Mouse (Mus musculus) olfactory bulb, adult 2 months (tissue): ENCODE data around the gene Hivep3. TPM values are rescaled to one million over a fixed set of nuclear protein-coding genes. Genes with fewer than 3 reads are reported as not detected.

Experiments
- H3K27ac ChIP-seq: fragments of 200-500 bp; 2 replicates; pipeline ENCODE4 v1.5.1; 2012; ENCODE audit warnings: low read depth, low read length; ENCODE audit not compliant: insufficient read depth
- H3K4me1 ChIP-seq: fragments of 200-500 bp; 2 replicates; pipeline ENCODE4 v1.6.1; 2012; ENCODE audit warnings: low read length; ENCODE audit not compliant: control insufficient read depth, insufficient read depth
- H3K4me3 ChIP-seq: fragments of 200-500 bp; 2 replicates; pipeline ENCODE4 v1.5.1; 2012; ENCODE audit warnings: mild to moderate bottlenecking, low read depth, low read length, moderate library complexity; ENCODE audit not compliant: insufficient read depth
- CTCF ChIP-seq: fragments of 200-500 bp; IDR thresholded peaks from 2 replicates; pipeline ENCODE4 v1.5.1; 2012; ENCODE audit warnings: low read depth, mild to moderate bottlenecking, low read length, moderate library complexity; ENCODE audit not compliant: insufficient read depth
- POLR2A ChIP-seq: fragments of 200-500 bp; IDR thresholded peaks from 2 replicates; pipeline ENCODE4 v1.6.1; 2012; ENCODE audit warnings: mild to moderate bottlenecking, low read depth, low read length, moderate library complexity; ENCODE audit not compliant: insufficient read depth
- WGBS: fragments of 180-500 bp; shearing (Covaris S2); methylation state at CpG from one replicate; pipeline ENCODE4 v1.1.7; 2018; 5-methylcytosine and 5-hydroxymethylcytosine counted together
- polyA plus RNA-seq: library from polyadenylated mRNA; stranded (reverse); fragments of >200 nt; gene quantifications from 2 replicates; pipeline ENCODE4 v1.2.4, GENCODE M21; 2012; ENCODE audit warnings: low replicate concordance; ENCODE audit not compliant: missing spikeins, insufficient read depth, insufficient read length

The Hivep3 gene
- polyA plus RNA-seq, 1 experiment = 55.7 TPM

GRCm38 (mm10) chr4:119871441-119871840 lies 137.9 kb downstream of the Hivep3 start:
- H3K27ac ChIP-seq = no peak overlapping the region
- 95% methylated on average over 2 of the region's 2 CpGs for WGBS
- H3K4me1 ChIP-seq = peaks cover 28% of the 10 kb centered on the region
- no peak for TF ChIP-seq CTCF
- TF ChIP-seq POLR2A = no peak
- no peak overlapping the region for H3K4me3 ChIP-seq

- H3K4me1 ChIP-seq = peaks cover 26% of the 10 kb centered on the region
- WGBS = 94% methylated on average over 10 of the region's 10 CpGs
- H3K27ac ChIP-seq = no peak overlapping the region
- no peak for TF ChIP-seq POLR2A
- TF ChIP-seq CTCF = no peak
- H3K4me3 ChIP-seq = no peak overlapping the region
Measured at GRCm38 (mm10) chr4:119871861-119872582, 138.4 kb downstream of the Hivep3 start.

GRCm38 (mm10) chr4:119873935-119874334 lies 140.4 kb downstream of the Hivep3 start:
- peaks cover 24% of the 10 kb centered on the region for H3K4me1 ChIP-seq
- TF ChIP-seq CTCF = no peak
- TF ChIP-seq POLR2A = no peak
- no peak overlapping the region for H3K27ac ChIP-seq
- no peak overlapping the region for H3K4me3 ChIP-seq
- WGBS = 80% methylated on average over 6 of the region's 6 CpGs

GRCm38 (mm10) chr4:119875592-119875991 lies 142.0 kb downstream of the Hivep3 start:
- Histone ChIP-seq H3K4me1 (peaks cover 16% of the 10 kb centered on the region), H3K4me3 (no peak overlapping the region), H3K27ac (no peak overlapping the region)
- 96% methylated on average over 2 of the region's 2 CpGs for WGBS
- TF ChIP-seq CTCF (no peak), POLR2A (no peak)

- 62% methylated on average over 8 of the region's 8 CpGs for WGBS
- TF ChIP-seq POLR2A (no peak), CTCF (no peak)
- H3K4me3 ChIP-seq = no peak overlapping the region
- H3K27ac ChIP-seq = no peak overlapping the region
- H3K4me1 ChIP-seq = peaks cover 19% of the 10 kb centered on the region
Measured at GRCm38 (mm10) chr4:119876535-119877160, 143.1 kb downstream of the Hivep3 start.

GRCm38 (mm10) chr4:119878218-119878617 lies 144.6 kb downstream of the Hivep3 start:
- WGBS = 85% methylated on average over 5 of the region's 5 CpGs
- Histone ChIP-seq H3K27ac (no peak overlapping the region), H3K4me3 (no peak overlapping the region), H3K4me1 (peaks cover 19% of the 10 kb centered on the region)
- no peak for TF ChIP-seq CTCF
- no peak for TF ChIP-seq POLR2A

- 78% methylated on average over 5 of the region's 5 CpGs for WGBS
- peaks cover 19% of the 10 kb centered on the region for H3K4me1 ChIP-seq
- H3K27ac ChIP-seq = no peak overlapping the region
- no peak overlapping the region for H3K4me3 ChIP-seq
- TF ChIP-seq POLR2A = no peak
Measured at GRCm38 (mm10) chr4:119879671-119880070, 146.1 kb downstream of the Hivep3 start.

GRCm38 (mm10) chr4:119880270-119880669 lies 146.7 kb downstream of the Hivep3 start:
- TF ChIP-seq CTCF = no peak
- no peak for TF ChIP-seq POLR2A
- Histone ChIP-seq H3K4me1 (peaks cover 16% of the 10 kb centered on the region), H3K27ac (no peak overlapping the region), H3K4me3 (no peak overlapping the region)
- WGBS = 91% methylated on average over 7 of the region's 7 CpGs

GRCm38 (mm10) chr4:119881292-119881691 lies 147.7 kb downstream of the Hivep3 start:
- Histone ChIP-seq H3K4me3 (no peak overlapping the region), H3K27ac (no peak overlapping the region), H3K4me1 (peaks cover 16% of the 10 kb centered on the region)
- WGBS = 46% methylated on average over 4 of the region's 4 CpGs
- TF ChIP-seq POLR2A (no peak), CTCF (no peak)

GRCm38 (mm10) chr4:119882401-119882800 lies 148.8 kb downstream of the Hivep3 start:
- H3K4me1 ChIP-seq = peaks cover 19% of the 10 kb centered on the region
- TF ChIP-seq POLR2A = no peak
- no peak for TF ChIP-seq CTCF
- no peak overlapping the region for H3K27ac ChIP-seq
- WGBS = 65% methylated on average over 4 of the region's 4 CpGs
- H3K4me3 ChIP-seq = no peak overlapping the region
